Mouse (Mus musculus) left cerebral cortex, adult 18-20 months (tissue): ENCODE measurements around the gene Scamp4. TPM values are rescaled to one million over a fixed set of nuclear protein-coding genes. Genes with fewer than 3 reads are reported as not detected.

ENCODE experiments used
- DNase-seq, 2 experiments: peaks; one replicate each; pipeline ENCODE4 v3.0.0; 2021 to 2022; ENCODE audit warnings: low spot score in 2 of 2, mixed read lengths in 1 of 2
- total RNA-seq, 2 experiments: library from RNA; stranded (reverse); gene quantifications; 2 replicates each; pipeline ENCODE4 v1.2.3; 2021

The Scamp4 gene
- total RNA-seq, 2 experiments from 2014 or later, result 49.1 to 50.5 TPM

- DNase-seq, result no peak
Observed at GRCm38 (mm10) chr10:80608435-80608834, 5.8 kb downstream of the Scamp4 start.

- DNase-seq, result no peak
Observed at GRCm38 (mm10) chr10:80609269-80609924, 6.7 kb downstream of the Scamp4 start.

- DNase-seq, result no peak
Observed at GRCm38 (mm10) chr10:80610116-80610785, 7.6 kb downstream of the Scamp4 start.

- peak in 1 of 2 experiments; percentile 44 for DNase-seq
Observed at GRCm38 (mm10) chr10:80611024-80611423, 8.4 kb downstream of the Scamp4 start.

- no peak for DNase-seq
Observed at GRCm38 (mm10) chr10:80611905-80612304, 9.2 kb downstream of the Scamp4 start.

GRCm38 (mm10) chr10:80613821-80614220 lies 11.1 kb downstream of the Scamp4 start:
- DNase-seq, result no peak

GRCm38 (mm10) chr10:80614351-80614750 lies 11.7 kb downstream of the Scamp4 start:
- no peak for DNase-seq

GRCm38 (mm10) chr10:80618181-80618580 lies 15.5 kb downstream of the Scamp4 start:
- DNase-seq, result no peak

- no peak for DNase-seq
Observed at GRCm38 (mm10) chr10:80619465-80620244, 17.0 kb downstream of the Scamp4 start.

- DNase-seq, result no peak
Observed at GRCm38 (mm10) chr10:80620365-80620764, 17.7 kb downstream of the Scamp4 start.

GRCm38 (mm10) chr10:80620796-80621689 lies 18.4 kb downstream of the Scamp4 start:
- DNase-seq, result no peak

GRCm38 (mm10) chr10:80621690-80621939 lies 18.9 kb downstream of the Scamp4 start:
- no peak for DNase-seq

- DNase-seq, result peak; percentile 99
Observed at GRCm38 (mm10) chr10:80621940-80622660, 19.4 kb downstream of the Scamp4 start.

- peak in 1 of 2 experiments; percentile 33 for DNase-seq
Observed at GRCm38 (mm10) chr10:80622661-80623456, 20.2 kb downstream of the Scamp4 start, which contains the start of gene Csnk1g2. TSS of gene Csnk1g2 (plus strand) at chr10:80622838.

GRCm38 (mm10) chr10:80623457-80624191 lies 21.0 kb downstream of the Scamp4 start:
- peak in 1 of 2 experiments; percentile 33 for DNase-seq

- DNase-seq, result no peak
Observed at GRCm38 (mm10) chr10:80625764-80626163, 23.1 kb downstream of the Scamp4 start.

GRCm38 (mm10) chr10:80627685-80628084 lies 25.0 kb downstream of the Scamp4 start:
- DNase-seq, result no peak

GRCm38 (mm10) chr10:80628925-80629324 lies 26.3 kb downstream of the Scamp4 start:
- DNase-seq, result no peak

- no peak for DNase-seq
Observed at GRCm38 (mm10) chr10:80635345-80635744, 32.7 kb downstream of the Scamp4 start.
